22 mouse cellular contexts compared by ENCODE assay signal in the genomic region with DNA sequence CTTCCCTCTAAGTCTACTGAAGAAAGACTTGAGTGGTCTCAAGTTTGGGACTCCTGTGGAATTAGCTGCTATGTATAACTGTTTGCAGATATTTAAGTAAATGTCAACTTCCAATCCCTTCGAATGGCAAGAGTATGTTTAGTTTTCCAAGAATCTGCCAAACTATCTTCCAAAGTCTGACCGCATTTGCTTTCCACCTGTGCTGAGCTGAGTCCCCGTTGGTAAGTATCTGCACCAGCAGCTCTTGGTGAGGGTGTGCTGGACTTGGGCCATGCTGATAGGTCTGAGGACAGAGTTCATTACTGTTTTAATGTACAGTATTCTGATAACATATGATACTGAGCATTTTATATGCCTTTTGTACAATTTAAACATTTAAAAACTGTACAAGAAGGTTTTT.
DNase-seq lines count a peak whose midpoint lies in the region; ATAC-seq and TF ChIP-seq lines count a peak whose summit lies in the region.
"Had no signal": no experiment of that assay in that cellular context is flagged by ENCODE, and none has a peak within 500 bp of the region (broad histone marks: within the 10 kb centered on the region; RNA-seq: fewer than 3 reads in every experiment).

No protein-coding gene starts in this region.

- peaks cover 32% of the 10 kb centered on the region for H3K4me1 ChIP-seq in hindbrain, embryonic 10.5 days (replicated peaks)
- H3K4me1 ChIP-seq in hindbrain, embryonic 11.5 days (replicated peaks; ENCODE audit: control insufficient read depth, insufficient read depth, low read length) = no peaks in the 10 kb centered on the region
- H3K4me1 ChIP-seq in stomach, embryonic 15.5 days = 0 out of 2 replicates have a peak, but pooled peaks cover 3% of the 10 kb centered on the region
- no peaks in the 10 kb centered on the region for H3K4me1 ChIP-seq in stomach, postnatal 0 days (replicated peaks; ENCODE audit: control insufficient read depth, insufficient read depth)
- peaks cover 28% of the 10 kb centered on the region for H3K4me1 ChIP-seq in liver, embryonic 13.5 days (replicated peaks)

- H3K36me3 ChIP-seq in hindbrain, embryonic 10.5 days = no peaks in the 10 kb centered on the region
- no peaks in the 10 kb centered on the region for H3K36me3 ChIP-seq in hindbrain, embryonic 11.5 days (ENCODE audit: control insufficient read depth, insufficient read depth, low read length)
- H3K36me3 ChIP-seq in stomach, embryonic 15.5 days = no peaks in the 10 kb centered on the region
- H3K36me3 ChIP-seq in stomach, postnatal 0 days (ENCODE audit: control insufficient read depth, insufficient read depth, low read length) = no peaks in the 10 kb centered on the region
- no peaks in the 10 kb centered on the region for H3K36me3 ChIP-seq in liver, embryonic 13.5 days
- H3K36me3 ChIP-seq: embryonic facial prominence, embryonic 13.5 days; heart, embryonic 13.5 days; hindbrain, embryonic 15.5 days; limb, embryonic 15.5 days had no signal

- no peak for TF ChIP-seq EP300 in stomach, postnatal 0 days (optimal IDR thresholded peaks at IDR 0.05)

- H3K27me3 ChIP-seq in hindbrain, embryonic 10.5 days (ENCODE audit: insufficient read depth, poor library complexity, severe bottlenecking) = no peaks in the 10 kb centered on the region
- no peaks in the 10 kb centered on the region for H3K27me3 ChIP-seq in hindbrain, embryonic 11.5 days (ENCODE audit: control insufficient read depth, insufficient read depth, low read length)
- H3K27me3 ChIP-seq in stomach, embryonic 15.5 days (replicated peaks) = no peaks in the 10 kb centered on the region
- no peaks in the 10 kb centered on the region for H3K27me3 ChIP-seq in stomach, postnatal 0 days (ENCODE audit: control insufficient read depth, insufficient read depth, low read length)
- no peaks in the 10 kb centered on the region for H3K27me3 ChIP-seq in liver, embryonic 13.5 days
- H3K27me3 ChIP-seq: embryonic facial prominence, embryonic 13.5 days; heart, embryonic 13.5 days; hindbrain, embryonic 15.5 days; limb, embryonic 15.5 days had no signal

- no peak overlapping the region for H3K9ac ChIP-seq in hindbrain, embryonic 11.5 days (ENCODE audit: low read depth, low read length)
- no peak overlapping the region for H3K9ac ChIP-seq in stomach, embryonic 15.5 days
- H3K9ac ChIP-seq in stomach, postnatal 0 days (ENCODE audit: low read length) = no peak overlapping the region
- no peak overlapping the region for H3K9ac ChIP-seq in liver, embryonic 13.5 days
- H3K9ac ChIP-seq: forebrain, postnatal 0 days; hindbrain, embryonic 15.5 days; limb, embryonic 15.5 days had no signal

- TF ChIP-seq CTCF in stomach, postnatal 0 days (IDR thresholded peaks at IDR 0.05; ENCODE audit: low read depth) = no peak

- no peak for DNase-seq in hindbrain, embryonic 10.5 days (ENCODE audit: low spot score)
- DNase-seq in hindbrain, embryonic 11.5 days (ENCODE audit: low spot score) = no peak
- DNase-seq in stomach, postnatal 0 days (ENCODE audit: low spot score) = no peak
- DNase-seq in liver, embryonic 13.5 days = peak; percentile 14
- no peak for DNase-seq in testis, postnatal 10 days (ENCODE audit: low spot score)
- no peak for DNase-seq in frontal cortex, postnatal 14 days (ENCODE audit: low spot score in 2 of 2)
- DNase-seq in frontal cortex, postnatal 25 days (ENCODE audit: low spot score in 2 of 2) = no peak
- DNase-seq: cerebellum, adult 2 months; cerebellum, postnatal 36 days; forebrain, postnatal 0 days; gastrocnemius, postnatal 14 days; heart, adult 18-20 months; kidney, adult 11 months; lung, postnatal 36 days; midbrain, embryonic 14.5 days; spleen, adult 18-20 months had no signal

- 71% methylated on average over 3 of the region's 3 CpGs for WGBS in hindbrain, embryonic 10.5 days
- 64% methylated on average over 3 of the region's 3 CpGs for WGBS in hindbrain, embryonic 11.5 days
- WGBS in stomach, embryonic 15.5 days = 34% methylated on average over 3 of the region's 3 CpGs
- WGBS in stomach, postnatal 0 days = 33% methylated on average over 3 of the region's 3 CpGs
- 14% methylated on average over 3 of the region's 3 CpGs for WGBS in liver, embryonic 13.5 days (ENCODE audit: insufficient replicate concordance)

- H3K4me2 ChIP-seq in hindbrain, embryonic 11.5 days (replicated peaks; ENCODE audit: low read depth, low read length) = no peak overlapping the region
- H3K4me2 ChIP-seq in stomach, embryonic 15.5 days = no peak overlapping the region
- H3K4me2 ChIP-seq in stomach, postnatal 0 days (replicated peaks; ENCODE audit: low read depth) = no peak overlapping the region
- H3K4me2 ChIP-seq in liver, embryonic 13.5 days = no peak overlapping the region

- no peak for ATAC-seq in hindbrain, embryonic 11.5 days (ENCODE audit: low FRiP score)
- ATAC-seq in stomach, embryonic 15.5 days (ENCODE audit: insufficient read depth, low FRiP score, low read depth) = peak; percentile 60; the same call in 1 of the 2 replicates
- ATAC-seq in stomach, postnatal 0 days (ENCODE audit: low FRiP score, low TSS enrichment) = no peak
- ATAC-seq in liver, embryonic 13.5 days (ENCODE audit: low read depth) = peak; percentile 81
- ATAC-seq: forebrain, postnatal 0 days had no signal

- H3K9me3 ChIP-seq in hindbrain, embryonic 10.5 days = no peaks in the 10 kb centered on the region
- H3K9me3 ChIP-seq in hindbrain, embryonic 11.5 days (ENCODE audit: control insufficient read depth, low read length) = no peaks in the 10 kb centered on the region
- no peaks in the 10 kb centered on the region for H3K9me3 ChIP-seq in stomach, embryonic 15.5 days
- H3K9me3 ChIP-seq in stomach, postnatal 0 days (ENCODE audit: control insufficient read depth, low read length) = no peaks in the 10 kb centered on the region
- no peaks in the 10 kb centered on the region for H3K9me3 ChIP-seq in liver, embryonic 13.5 days (replicated peaks)
- H3K9me3 ChIP-seq: embryonic facial prominence, embryonic 13.5 days; heart, embryonic 13.5 days; hindbrain, embryonic 15.5 days; limb, embryonic 15.5 days had no signal

- H3K4me3 ChIP-seq in hindbrain, embryonic 10.5 days = no peak overlapping the region
- no peak overlapping the region for H3K4me3 ChIP-seq in hindbrain, embryonic 11.5 days (ENCODE audit: low read depth, low read length)
- H3K4me3 ChIP-seq in stomach, embryonic 15.5 days (replicated peaks) = no peak overlapping the region
- H3K4me3 ChIP-seq in stomach, postnatal 0 days (ENCODE audit: low read depth, low read length) = no peak overlapping the region
- H3K4me3 ChIP-seq in liver, embryonic 13.5 days (replicated peaks) = no peak overlapping the region
- H3K4me3 ChIP-seq: embryonic facial prominence, embryonic 13.5 days; limb, embryonic 15.5 days; myocyte had no signal

- H3K27ac ChIP-seq in hindbrain, embryonic 10.5 days = peak overlapping the region; percentile 89
- no peak overlapping the region for H3K27ac ChIP-seq in hindbrain, embryonic 11.5 days (ENCODE audit: low read depth, low read length)
- H3K27ac ChIP-seq in stomach, embryonic 15.5 days = no peak overlapping the region
- no peak overlapping the region for H3K27ac ChIP-seq in stomach, postnatal 0 days (replicated peaks)
- peak overlapping the region; percentile 59; the same call in 1 of the 2 replicates for H3K27ac ChIP-seq in liver, embryonic 13.5 days
- H3K27ac ChIP-seq: embryonic facial prominence, embryonic 13.5 days; hindbrain, embryonic 15.5 days; limb, embryonic 15.5 days had no signal

Comparison
In these comparisons a context has a peak if more than half of its experiments do, and no peak if none do; other contexts are left out.
1. H3K27ac ChIP-seq: peak in hindbrain, embryonic 10.5 days (single experiment) and liver, embryonic 13.5 days (single experiment); none in hindbrain, embryonic 11.5 days (single experiment), stomach, embryonic 15.5 days (single experiment) and stomach, postnatal 0 days (single experiment).
2. ATAC-seq: peak in stomach, embryonic 15.5 days (single experiment) and liver, embryonic 13.5 days (single experiment); none in hindbrain, embryonic 11.5 days (single experiment) and stomach, postnatal 0 days (single experiment).